Mouse (Mus musculus) MEL (cell line): ENCODE results near the gene Bmp3.

Source experiments
- BHLHE40 ChIP-seq: IDR thresholded peaks from 2 replicates; pipeline ENCODE4 v1.6.1; 2012; ENCODE audit warnings: low read depth, mild to moderate bottlenecking, inconsistent platforms, low read length, improper control_type of control experiment, borderline replicate concordance
- CHD2 ChIP-seq: IDR thresholded peaks from 2 replicates; pipeline ENCODE4 v1.6.1; 2011; ENCODE audit warnings: low read length, improper control_type of control experiment
- CTCF ChIP-seq, 3 experiments: IDR thresholded peaks in 2 of 3; conservative IDR thresholded peaks in 1 of 3; 2 replicates each; pipeline ENCODE4 v1.5.1; 2011 to 2012; ENCODE audit warnings: low read length in 3 of 3, low read depth in 2 of 3, mild to moderate bottlenecking in 2 of 3, improper control_type of control experiment in 1 of 3, inconsistent platforms in 1 of 3, mixed read lengths in 1 of 3, moderate library complexity in 1 of 3; ENCODE audit not compliant: control insufficient read depth in 1 of 3, insufficient read depth in 1 of 3, poor library complexity in 1 of 3, severe bottlenecking in 1 of 3
- E2F4 ChIP-seq: IDR thresholded peaks from 2 replicates; pipeline ENCODE4 v1.6.1; 2011; ENCODE audit warnings: low read depth, low read length, improper control_type of control experiment, borderline replicate concordance
- EP300 ChIP-seq, 2 experiments: IDR thresholded peaks; 2 replicates each; pipeline ENCODE4 v1.6.1; 2011; ENCODE audit warnings: improper control_type of control experiment in 2 of 2, low read length in 2 of 2, low read depth in 1 of 2, mild to moderate bottlenecking in 1 of 2
- MAX ChIP-seq: IDR thresholded peaks from 2 replicates; pipeline ENCODE4 v1.6.1; 2011; ENCODE audit warnings: low read length, improper control_type of control experiment

GRCm38 (mm10) chr5:98882096-98882495 is 27.9 kb downstream of the Bmp3 start:
- TF ChIP-seq EP300 (IDR thresholded peaks at IDR 0.05; ENCODE audit: low read depth in 1 of 2, low read length in 2 of 2) (no peak), CTCF (IDR thresholded peaks at IDR 0.05 in 2 of 3, conservative IDR thresholded peaks at IDR 0.05 in 1 of 3; ENCODE audit: control insufficient read depth in 1 of 3, insufficient read depth in 1 of 3, low read depth in 2 of 3, low read length in 3 of 3, poor library complexity in 1 of 3, severe bottlenecking in 1 of 3) (no peak), MAX (no peak), BHLHE40 (no peak), E2F4 (no peak), CHD2 (no peak)
